Mouse (Mus musculus) liver, embryonic 12.5 days (tissue): Measurements from ENCODE around the gene Plekha1. TPM values are rescaled to one million over a fixed set of nuclear protein-coding genes. Genes with fewer than 3 reads are reported as not detected.

Source experiments
- microRNA-seq: library from miRNA; unstranded; fragments of <30 nt; microRNA quantifications from one replicate; pipeline ENCODE4, GENCODE M21; 2017
- polyA plus RNA-seq: library from polyadenylated mRNA; unstranded; fragments of >200 nt; fragmentation: Nextera tagmentation; extraction: Ambion mirVana; gene quantifications from 2 replicates; pipeline ENCODE4 v1.2.1, GENCODE M21; 2016

Gene Plekha1
- polyA plus RNA-seq, 1 experiment from 2014 or later = 11.0 TPM

Small RNAs within 50 kb of the gene (microRNA-seq; reads per million reads assigned to microRNA genes)
- gene Mir7061 = not detected

Other genes starting within 250 kb of the Plekha1 start
- not detected in 2 replicates for gene Btbd16, start 91.7 kb upstream of the Plekha1 start, polyA plus RNA-seq
- 0.75 and 2.1 TPM in 2 replicates for gene Htra1, start 70.4 kb downstream of the Plekha1 start, polyA plus RNA-seq
- gene Dmbt1, start 166.3 kb downstream of the Plekha1 start, polyA plus RNA-seq = not detected in 2 replicates